Mouse (Mus musculus): ENCODE results near the gene Opcml. TPM values are rescaled to one million over a fixed set of nuclear protein-coding genes. Genes with fewer than 3 reads are reported as not detected.

Gene Opcml
- total and polyA plus RNA-seq, 2 experiments from 2014 or later: 48.3 to 88.2 TPM

DNA sequence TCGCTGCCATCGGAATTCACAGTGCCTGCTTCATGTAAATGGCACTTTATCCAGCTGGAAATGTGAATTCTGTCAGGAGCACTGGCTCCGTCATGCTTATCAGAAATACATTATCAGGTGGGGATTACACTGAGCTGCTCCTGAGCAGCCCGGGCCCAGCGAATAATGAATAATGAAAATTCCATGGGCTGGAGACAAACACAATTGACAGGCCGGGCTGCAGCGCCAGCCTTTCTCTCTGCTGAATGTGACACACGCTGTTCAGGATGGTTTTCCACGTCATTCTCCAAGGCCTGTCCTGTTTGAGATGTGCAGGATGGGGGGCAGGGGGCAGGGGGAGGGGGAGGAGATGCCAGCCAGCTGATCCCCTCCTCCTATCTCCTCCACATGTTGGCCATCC is 757.6 kb downstream of the Opcml start:
- DNase-seq (ENCODE audit: low spot score): peak; percentile 35
- no peaks in the 10 kb centered on the region for H3K27me3 ChIP-seq (ENCODE audit: insufficient read depth, low read length)
- ATAC-seq: peak; percentile 49
- H3K27ac ChIP-seq: no peak overlapping the region
- H3K36me3 ChIP-seq (ENCODE audit: insufficient read depth, low read length): no peaks in the 10 kb centered on the region
- no peaks in the 10 kb centered on the region for H3K9me3 ChIP-seq (ENCODE audit: low read length)
- WGBS: 29% methylated on average over 9 of the region's 9 CpGs
- H3K9ac ChIP-seq (replicated peaks; ENCODE audit: low read length): no peak overlapping the region
- H3K4me2 ChIP-seq (ENCODE audit: low read depth, low read length): no peak overlapping the region
- no peak for TF ChIP-seq CTCF (IDR thresholded peaks at IDR 0.05; ENCODE audit: low read depth)
- no peak overlapping the region for H3K4me3 ChIP-seq (ENCODE audit: low read length)
- no peaks in the 10 kb centered on the region for H3K4me1 ChIP-seq (ENCODE audit: insufficient read depth, low read length)

DNA sequence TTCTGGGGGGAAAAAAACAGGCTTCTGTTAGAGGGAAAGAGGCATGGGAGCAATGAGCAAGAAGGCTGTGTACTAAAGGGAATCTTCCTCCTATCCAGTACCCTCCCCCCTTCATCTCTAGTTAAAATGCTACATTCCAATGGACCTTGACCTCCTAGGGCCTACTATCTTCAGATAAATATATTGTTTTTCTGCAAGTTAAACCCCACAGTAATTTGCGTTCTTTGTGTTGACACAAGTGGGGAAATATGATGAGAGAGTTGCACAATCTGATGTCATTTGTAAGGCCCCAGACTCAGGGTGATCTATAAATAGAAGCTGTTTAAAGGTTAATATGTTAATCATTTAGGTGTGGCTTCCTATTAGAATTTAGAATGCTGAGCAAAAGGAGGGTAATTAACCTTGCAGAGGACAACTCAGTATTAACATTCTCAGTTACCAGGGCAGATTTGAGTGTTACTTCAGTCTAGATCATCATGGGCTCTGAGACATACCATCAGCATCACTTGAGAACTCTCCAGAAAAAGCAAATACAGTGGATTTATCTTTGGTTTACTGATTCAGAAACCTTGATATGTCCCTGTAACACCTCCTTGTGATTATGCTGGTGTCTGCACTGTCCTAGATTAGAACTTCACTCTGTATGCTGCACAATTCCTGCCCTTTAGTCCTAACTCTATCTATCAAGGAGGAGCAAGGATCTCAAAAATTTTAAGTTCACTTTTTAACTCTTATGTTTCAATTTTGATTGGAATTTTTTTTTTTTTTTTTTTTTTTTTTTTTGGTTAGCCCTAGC is 762.0 kb downstream of the Opcml start:
- Histone ChIP-seq H3K4me1 (ENCODE audit: insufficient read depth, low read length) (no peaks in the 10 kb centered on the region), H3K27me3 (ENCODE audit: insufficient read depth, low read length) (no peaks in the 10 kb centered on the region), H3K9me3 (ENCODE audit: low read length) (no peaks in the 10 kb centered on the region), H3K4me3 (ENCODE audit: low read length) (no peak overlapping the region), H3K9ac (replicated peaks; ENCODE audit: low read length) (no peak overlapping the region), H3K36me3 (ENCODE audit: insufficient read depth, low read length) (no peaks in the 10 kb centered on the region), H3K27ac (no peak overlapping the region), H3K4me2 (ENCODE audit: low read depth, low read length) (no peak overlapping the region)
- no peak for ATAC-seq
- DNase-seq (ENCODE audit: low spot score): no peak
- 88% methylated on average over 1 of the region's 1 CpGs for WGBS
- no peak for TF ChIP-seq CTCF (IDR thresholded peaks at IDR 0.05; ENCODE audit: low read depth)

DNA sequence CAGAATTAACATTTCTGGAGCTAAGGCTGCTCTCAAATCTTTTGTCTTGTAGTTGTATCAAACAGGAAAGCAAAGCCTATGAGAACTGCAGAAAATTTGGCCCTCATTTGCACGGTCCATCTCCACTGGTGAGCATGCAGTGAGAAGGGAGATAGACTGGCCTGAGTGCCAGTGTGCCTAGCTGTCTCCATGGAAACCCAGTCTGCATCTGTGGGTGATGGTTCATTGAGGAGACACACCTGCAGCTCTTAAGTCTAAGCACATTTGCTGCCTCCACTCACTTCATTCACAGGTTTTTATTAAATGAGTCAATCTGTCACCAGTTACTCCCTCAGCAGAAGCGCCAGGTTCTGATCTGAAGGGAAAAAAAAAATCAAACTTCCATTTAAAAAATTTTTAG is 768.1 kb downstream of the Opcml start:
- no peak for TF ChIP-seq CTCF (IDR thresholded peaks at IDR 0.05; ENCODE audit: low read depth)
- Histone ChIP-seq H3K4me3 (ENCODE audit: low read length) (no peak overlapping the region), H3K9me3 (ENCODE audit: low read length) (no peaks in the 10 kb centered on the region), H3K36me3 (ENCODE audit: insufficient read depth, low read length) (no peaks in the 10 kb centered on the region), H3K27ac (no peak overlapping the region), H3K4me2 (ENCODE audit: low read depth, low read length) (no peak overlapping the region), H3K9ac (replicated peaks; ENCODE audit: low read length) (no peak overlapping the region), H3K4me1 (ENCODE audit: insufficient read depth, low read length) (peaks cover 5% of the 10 kb centered on the region), H3K27me3 (ENCODE audit: insufficient read depth, low read length) (no peaks in the 10 kb centered on the region)
- DNase-seq (ENCODE audit: low spot score) (no peak), ATAC-seq (no peak)
- 64% methylated on average over 2 of the region's 2 CpGs for WGBS

DNA sequence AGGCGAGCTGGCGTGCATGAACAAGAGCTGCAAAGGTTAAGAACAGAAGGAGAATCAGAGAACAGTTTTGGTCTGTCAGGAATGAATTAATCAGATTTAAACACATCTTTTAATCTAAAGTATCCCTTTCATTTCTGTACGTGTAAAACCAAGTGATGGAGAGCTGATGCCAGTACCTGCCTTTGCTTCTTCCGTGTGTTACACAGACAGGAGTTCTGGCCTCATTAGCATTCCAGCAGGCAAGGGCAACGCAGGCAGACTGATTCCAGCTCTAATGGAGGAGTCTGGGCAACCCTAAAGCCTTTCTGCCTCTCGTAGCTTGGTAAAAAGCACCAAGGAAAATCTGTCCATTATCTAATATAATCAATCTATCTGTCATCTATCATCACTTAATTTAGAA is 771.2 kb downstream of the Opcml start:
- Histone ChIP-seq H3K9ac (replicated peaks; ENCODE audit: low read length) (no peak overlapping the region), H3K27ac (no peak overlapping the region), H3K36me3 (ENCODE audit: insufficient read depth, low read length) (no peaks in the 10 kb centered on the region), H3K4me1 (ENCODE audit: insufficient read depth, low read length) (peaks cover 5% of the 10 kb centered on the region), H3K4me2 (ENCODE audit: low read depth, low read length) (no peak overlapping the region), H3K27me3 (ENCODE audit: insufficient read depth, low read length) (no peaks in the 10 kb centered on the region), H3K4me3 (ENCODE audit: low read length) (no peak overlapping the region), H3K9me3 (ENCODE audit: low read length) (no peaks in the 10 kb centered on the region)
- no peak for TF ChIP-seq CTCF (IDR thresholded peaks at IDR 0.05; ENCODE audit: low read depth)
- ATAC-seq (no peak), DNase-seq (ENCODE audit: low spot score) (no peak)
- 41% methylated on average over 6 of the region's 6 CpGs for WGBS

DNA sequence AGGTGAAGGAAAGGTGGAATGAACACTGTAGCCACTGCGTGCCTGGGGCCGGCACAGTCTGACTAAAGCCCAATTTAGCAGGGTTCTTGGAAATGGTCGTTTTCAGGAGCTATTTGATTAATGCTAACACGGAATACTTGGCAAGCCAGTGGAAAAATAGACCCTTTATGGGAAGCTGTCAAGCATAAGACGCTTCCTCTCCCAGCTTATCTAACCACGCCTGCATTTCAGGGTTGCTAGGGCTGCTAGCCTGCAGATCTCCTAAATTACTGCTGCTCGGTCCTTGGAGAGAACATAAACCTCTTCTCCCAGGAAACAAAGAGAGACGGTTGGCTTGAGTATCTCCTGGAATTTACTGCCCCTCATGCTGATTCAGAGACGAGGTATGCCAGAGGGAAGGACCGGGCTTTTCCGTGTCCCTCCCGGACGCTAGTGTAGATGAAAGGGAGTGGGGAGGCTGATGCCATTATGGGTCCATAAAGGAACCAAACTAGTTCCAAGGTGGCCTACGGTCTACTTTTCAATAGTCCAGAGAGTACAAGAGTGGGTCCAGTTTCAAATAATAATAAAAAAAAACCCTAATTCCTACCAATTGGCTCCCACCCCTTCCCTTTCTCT is 772.6 kb downstream of the Opcml start:
- ATAC-seq (no peak), DNase-seq (ENCODE audit: low spot score) (no peak)
- TF ChIP-seq CTCF (IDR thresholded peaks at IDR 0.05; ENCODE audit: low read depth): no peak
- Histone ChIP-seq H3K27me3 (ENCODE audit: insufficient read depth, low read length) (no peaks in the 10 kb centered on the region), H3K9me3 (ENCODE audit: low read length) (no peaks in the 10 kb centered on the region), H3K27ac (no peak overlapping the region), H3K4me1 (ENCODE audit: insufficient read depth, low read length) (peaks cover 5% of the 10 kb centered on the region), H3K36me3 (ENCODE audit: insufficient read depth, low read length) (no peaks in the 10 kb centered on the region), H3K4me3 (ENCODE audit: low read length) (no peak overlapping the region), H3K9ac (replicated peaks; ENCODE audit: low read length) (no peak overlapping the region), H3K4me2 (ENCODE audit: low read depth, low read length) (no peak overlapping the region)
- WGBS: 61% methylated on average over 14 of the region's 14 CpGs

DNA sequence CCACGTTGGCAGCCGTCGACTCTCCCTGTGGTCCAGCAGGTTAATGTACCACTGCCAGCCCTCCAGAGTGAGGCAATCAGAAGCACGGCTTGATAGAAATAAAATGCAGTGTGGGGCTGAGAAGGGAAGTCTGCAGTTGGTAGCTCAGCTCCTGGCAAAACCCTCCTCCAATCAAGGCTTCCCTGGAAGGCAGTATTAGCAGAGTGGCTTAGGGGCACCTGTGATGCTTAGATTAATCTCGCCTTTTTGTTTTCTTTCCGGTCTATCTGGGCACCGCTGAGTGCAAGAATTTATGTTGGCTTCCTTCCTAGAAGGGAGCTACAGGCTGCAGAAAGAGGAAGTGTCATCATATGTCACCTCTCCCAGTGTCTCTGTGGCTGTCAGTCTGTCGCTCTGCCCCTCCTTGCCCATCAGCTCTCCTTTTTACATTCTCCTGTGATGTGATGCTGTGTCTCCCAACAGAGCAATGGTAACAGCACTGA is 778.5 kb downstream of the Opcml start:
- DNase-seq (ENCODE audit: low spot score) (peak; percentile 57), ATAC-seq (peak; percentile 53)
- no peak for TF ChIP-seq CTCF (IDR thresholded peaks at IDR 0.05; ENCODE audit: low read depth)
- Histone ChIP-seq H3K9me3 (ENCODE audit: low read length) (no peaks in the 10 kb centered on the region), H3K4me2 (ENCODE audit: low read depth, low read length) (no peak overlapping the region), H3K27me3 (ENCODE audit: insufficient read depth, low read length) (no peaks in the 10 kb centered on the region), H3K36me3 (ENCODE audit: insufficient read depth, low read length) (no peaks in the 10 kb centered on the region), H3K27ac (no peak overlapping the region; the same call in 1 of the 2 replicates), H3K9ac (replicated peaks; ENCODE audit: low read length) (no peak overlapping the region), H3K4me1 (ENCODE audit: insufficient read depth, low read length) (peaks cover 15% of the 10 kb centered on the region; the same call in 1 of the 2 replicates), H3K4me3 (ENCODE audit: low read length) (no peak overlapping the region)
- 10% methylated on average over 8 of the region's 8 CpGs for WGBS

DNA sequence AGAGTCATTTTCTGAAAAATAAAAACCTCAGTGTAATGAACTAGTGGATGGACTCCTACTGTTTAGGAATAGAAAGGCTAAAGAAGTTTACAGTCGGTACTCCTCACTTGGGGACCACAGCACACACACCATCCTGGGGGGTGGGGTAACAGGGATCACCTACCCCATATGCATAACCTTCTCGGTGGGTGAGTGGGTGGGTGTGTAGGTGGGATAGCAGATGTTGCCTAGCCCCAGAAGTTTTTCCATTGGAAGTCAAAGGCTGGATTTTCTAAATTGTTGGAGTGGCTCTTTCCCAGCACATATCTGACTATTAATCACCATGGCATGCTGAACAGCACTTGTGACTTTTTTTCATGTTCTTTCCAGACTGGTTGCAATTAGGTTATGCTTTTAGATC is 779.2 kb downstream of the Opcml start:
- peaks cover 15% of the 10 kb centered on the region; the same call in 1 of the 2 replicates for H3K4me1 ChIP-seq (ENCODE audit: insufficient read depth, low read length)
- DNase-seq (ENCODE audit: low spot score) (no peak), ATAC-seq (no peak)
- no peaks in the 10 kb centered on the region for H3K27me3 ChIP-seq (ENCODE audit: insufficient read depth, low read length)
- no peaks in the 10 kb centered on the region for H3K9me3 ChIP-seq (ENCODE audit: low read length)
- no peak overlapping the region for H3K4me3 ChIP-seq (ENCODE audit: low read length)
- H3K27ac ChIP-seq: no peak overlapping the region
- H3K4me2 ChIP-seq (ENCODE audit: low read depth, low read length): no peak overlapping the region
- no peak overlapping the region for H3K9ac ChIP-seq (replicated peaks; ENCODE audit: low read length)
- H3K36me3 ChIP-seq (ENCODE audit: insufficient read depth, low read length): no peaks in the 10 kb centered on the region
- 59% methylated on average over 2 of the region's 2 CpGs for WGBS
- TF ChIP-seq CTCF (IDR thresholded peaks at IDR 0.05; ENCODE audit: low read depth): no peak
